Mouse (Mus musculus) lung, adult 2 months (tissue): ENCODE results near the gene Abcc2. TPM values are rescaled to one million over a fixed set of nuclear protein-coding genes. Genes with fewer than 3 reads are reported as not detected.
A peak's percentile ranks its signal among the peaks of the same experiment; 100 is the strongest.

Experiments
- DNase-seq: peaks from one replicate; pipeline ENCODE4 v3.0.0; 2022
- H3K4me1 ChIP-seq: fragments of 200-500 bp; 2 replicates; pipeline ENCODE4 v1.6.1; 2011; ENCODE audit warnings: low read length; ENCODE audit not compliant: control insufficient read depth, insufficient read depth
- H3K4me3 ChIP-seq: fragments of 200-500 bp; replicated peaks from 2 replicates; pipeline ENCODE3; 2011; ENCODE audit warnings: low read depth, mild to moderate bottlenecking, control low read depth, low read length; ENCODE audit errors: extremely low read depth
- CTCF ChIP-seq: fragments of 200-500 bp; IDR thresholded peaks from 2 replicates; pipeline ENCODE4 v1.5.1; 2011; ENCODE audit warnings: mild to moderate bottlenecking, low read length, control low read depth; ENCODE audit not compliant: insufficient read depth
- POLR2A ChIP-seq: fragments of 200-500 bp; IDR thresholded peaks from 2 replicates; pipeline ENCODE4 v1.6.1; 2011; ENCODE audit warnings: low read depth, mild to moderate bottlenecking, control low read depth, low read length, borderline replicate concordance; ENCODE audit errors: extremely low read depth
- WGBS: fragments of 180-500 bp; shearing (Covaris S2); methylation state at CpG from one replicate; pipeline ENCODE4 v1.1.7; 2018; 5-methylcytosine and 5-hydroxymethylcytosine counted together
- polyA plus RNA-seq: library from polyadenylated mRNA; depleted of rRNA; stranded (reverse); fragments of >200 nt; gene quantifications from 2 replicates; pipeline ENCODE4 v1.2.3, GENCODE M21; 2012

Gene Abcc2
- polyA plus RNA-seq, 1 experiment, result 0.13 TPM

DNA sequence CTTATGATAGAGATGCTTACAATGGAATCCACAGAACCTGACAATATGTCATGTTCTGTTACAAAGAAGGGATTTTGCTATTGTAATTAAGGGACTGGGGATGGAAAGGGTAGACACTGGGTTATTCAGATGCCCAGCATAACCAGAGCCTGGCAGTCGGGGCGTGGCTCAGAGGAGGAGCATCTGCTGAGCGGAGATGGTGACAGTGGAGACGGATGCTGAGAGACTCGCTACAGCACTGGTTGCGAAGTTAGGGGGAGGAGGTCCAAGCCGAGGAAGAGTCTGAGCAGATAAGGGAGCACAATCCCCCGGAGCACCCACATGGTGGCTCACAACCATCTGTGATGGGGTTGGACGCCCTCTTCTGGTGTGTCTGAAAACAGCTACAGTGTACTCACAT lies 61.2 kb downstream of the Abcc2 start:
- Histone ChIP-seq H3K4me3 (no peak overlapping the region), H3K4me1 (no peaks in the 10 kb centered on the region)
- no peak for DNase-seq
- WGBS, result 76% methylated on average over 9 of the region's 9 CpGs
- no peak for TF ChIP-seq CTCF
- TF ChIP-seq POLR2A, result no peak

DNA sequence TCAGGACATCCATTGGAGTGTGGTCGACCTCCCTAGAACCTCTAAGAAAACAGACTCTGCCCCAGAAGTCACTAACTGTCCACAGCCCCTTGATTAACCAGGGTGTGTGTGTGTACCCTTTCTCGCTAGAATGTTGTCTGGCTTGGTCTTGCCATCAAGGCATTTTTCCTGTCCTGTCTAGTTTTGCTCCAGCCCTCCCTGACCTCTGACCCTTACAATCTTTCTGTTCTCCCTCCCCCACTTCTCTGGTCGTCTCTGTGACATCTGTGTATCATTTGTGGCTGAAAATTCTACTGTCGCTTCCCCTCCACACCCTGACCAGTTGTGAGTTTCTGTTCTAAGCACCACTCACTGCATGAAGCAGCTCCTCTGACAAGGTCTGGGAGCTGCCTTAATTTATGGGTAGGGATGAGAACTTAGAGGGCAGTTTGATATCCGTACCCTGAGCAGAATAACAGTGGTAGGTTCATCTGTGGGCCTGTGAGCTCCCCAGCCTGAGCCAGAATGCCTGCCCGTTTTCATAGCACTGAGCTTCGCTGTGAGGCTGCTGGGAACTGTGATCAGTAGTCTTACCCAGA lies 63.4 kb downstream of the Abcc2 start:
- 63% methylated on average over 7 of the region's 7 CpGs for WGBS
- Histone ChIP-seq H3K4me3 (no peak overlapping the region), H3K4me1 (no peaks in the 10 kb centered on the region)
- TF ChIP-seq POLR2A (no peak), CTCF (no peak)
- no peak for DNase-seq

GRCm38 (mm10) chr19:43847056-43847455 lies 65.1 kb downstream of the Abcc2 start:
- WGBS, result 80% methylated on average over 15 of the region's 15 CpGs
- DNase-seq, result no peak
- TF ChIP-seq POLR2A (no peak), CTCF (no peak)

GRCm38 (mm10) chr19:43847966-43848365 lies 66.0 kb downstream of the Abcc2 start:
- Histone ChIP-seq H3K4me1 (no peaks in the 10 kb centered on the region), H3K4me3 (no peak overlapping the region)
- no peak for TF ChIP-seq POLR2A
- no peak for TF ChIP-seq CTCF
- 95% methylated on average over 15 of the region's 15 CpGs for WGBS
- DNase-seq, result no peak

More at GRCm38 (mm10) chr19:43847056-43847455, 65.1 kb downstream of the Abcc2 start:
- H3K4me1 ChIP-seq, result no peaks in the 10 kb centered on the region
- no peak overlapping the region for H3K4me3 ChIP-seq

- no peak for DNase-seq
- TF ChIP-seq POLR2A, result no peak
- TF ChIP-seq CTCF, result no peak
- Histone ChIP-seq H3K4me1 (no peaks in the 10 kb centered on the region), H3K4me3 (no peak overlapping the region)
- 91% methylated on average over 11 of the region's 11 CpGs for WGBS
Observed at GRCm38 (mm10) chr19:43850026-43850425, 68.0 kb downstream of the Abcc2 start.

GRCm38 (mm10) chr19:43851996-43852630 lies 70.1 kb downstream of the Abcc2 start:
- TF ChIP-seq POLR2A (no peak), CTCF (no peak)
- Histone ChIP-seq H3K4me1 (no peaks in the 10 kb centered on the region), H3K4me3 (no peak overlapping the region)
- DNase-seq, result no peak
- 79% methylated on average over 21 of the region's 21 CpGs for WGBS

DNA sequence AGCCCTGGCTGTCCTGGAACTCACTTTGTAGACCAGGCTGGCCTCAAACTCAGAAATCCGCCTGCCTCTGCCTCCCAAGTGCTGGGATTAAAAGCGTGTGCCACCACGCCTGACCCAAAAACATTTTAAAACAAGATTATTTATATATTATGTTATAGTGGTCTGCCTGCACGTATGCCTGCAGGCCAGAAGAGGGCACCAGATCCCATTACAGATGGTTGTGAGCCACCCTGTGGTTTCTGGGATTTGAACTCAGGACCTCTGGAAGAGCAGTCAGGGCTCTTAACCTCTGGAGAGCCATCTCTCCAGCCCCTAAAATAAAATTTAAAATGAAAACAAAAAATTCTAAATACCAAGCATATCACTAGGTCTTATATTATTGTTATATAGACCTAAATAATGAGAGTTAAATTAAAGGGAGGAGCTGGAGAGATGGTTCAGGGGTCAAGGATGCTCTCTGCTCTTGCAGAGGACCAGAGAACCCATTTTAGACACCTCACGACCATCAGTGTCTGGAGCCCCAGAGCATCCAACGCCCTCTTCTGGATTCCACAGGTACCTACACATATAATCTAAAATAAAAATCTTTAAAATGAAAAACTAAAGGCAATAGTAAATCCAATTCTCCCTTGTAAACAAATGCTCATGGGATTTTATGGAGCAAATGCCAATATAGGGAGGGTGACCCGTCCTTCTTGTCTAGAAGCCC lies 71.0 kb downstream of the Abcc2 start:
- H3K4me1 ChIP-seq, result no peaks in the 10 kb centered on the region
- TF ChIP-seq POLR2A (no peak), CTCF (peak; percentile 36; the same call in 1 of the 2 replicates)
- DNase-seq, result no peak
- 69% methylated on average over 7 of the region's 7 CpGs for WGBS
- no peak overlapping the region for H3K4me3 ChIP-seq

DNA sequence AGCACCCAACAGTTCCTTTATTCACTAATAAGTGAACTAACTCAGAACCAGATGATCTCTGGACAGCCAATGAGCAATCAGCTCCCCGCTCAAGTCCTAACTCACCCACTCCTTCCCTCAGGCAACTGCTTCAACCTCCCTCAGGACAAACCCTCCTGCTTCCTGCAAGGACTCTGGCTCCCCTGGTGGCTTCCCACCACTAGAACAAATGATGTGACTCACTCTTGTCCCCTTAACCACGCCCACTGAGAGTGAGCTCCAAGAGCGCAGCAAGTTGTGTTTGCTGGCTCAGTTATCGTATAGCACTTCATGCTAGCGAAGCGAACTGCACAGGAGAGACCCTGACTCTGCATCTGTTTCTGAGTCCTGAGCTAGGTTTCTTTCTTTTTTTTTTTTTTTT lies 75.4 kb downstream of the Abcc2 start:
- 70% methylated on average over 6 of the region's 6 CpGs for WGBS
- Histone ChIP-seq H3K4me3 (no peak overlapping the region), H3K4me1 (no peaks in the 10 kb centered on the region)
- TF ChIP-seq CTCF, result no peak
- no peak for TF ChIP-seq POLR2A
- no peak for DNase-seq

DNA sequence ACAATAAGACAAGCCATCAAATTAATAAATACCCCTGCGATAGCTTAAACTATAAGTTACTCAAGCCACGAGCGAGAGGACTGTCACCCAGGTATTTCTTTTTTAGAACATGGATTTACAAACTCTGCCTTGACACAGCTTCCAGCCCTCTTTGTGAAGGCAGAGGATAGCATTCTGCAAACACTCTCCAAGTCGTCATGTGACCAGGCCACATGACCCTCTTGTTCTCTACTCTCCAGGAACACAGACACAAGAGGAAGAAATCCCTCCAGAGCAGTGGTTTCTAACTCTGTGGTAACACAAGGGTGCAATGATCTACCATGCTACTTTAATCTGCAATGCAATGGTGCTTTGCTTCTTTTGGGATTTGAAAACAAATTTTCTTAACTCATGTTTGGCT lies 88.4 kb downstream of the Abcc2 start:
- 95% methylated on average over 4 of the region's 4 CpGs for WGBS
- no peak for DNase-seq
- no peak for TF ChIP-seq CTCF
- TF ChIP-seq POLR2A, result no peak
- no peak overlapping the region for H3K4me3 ChIP-seq
- peaks cover 3% of the 10 kb centered on the region for H3K4me1 ChIP-seq

DNA sequence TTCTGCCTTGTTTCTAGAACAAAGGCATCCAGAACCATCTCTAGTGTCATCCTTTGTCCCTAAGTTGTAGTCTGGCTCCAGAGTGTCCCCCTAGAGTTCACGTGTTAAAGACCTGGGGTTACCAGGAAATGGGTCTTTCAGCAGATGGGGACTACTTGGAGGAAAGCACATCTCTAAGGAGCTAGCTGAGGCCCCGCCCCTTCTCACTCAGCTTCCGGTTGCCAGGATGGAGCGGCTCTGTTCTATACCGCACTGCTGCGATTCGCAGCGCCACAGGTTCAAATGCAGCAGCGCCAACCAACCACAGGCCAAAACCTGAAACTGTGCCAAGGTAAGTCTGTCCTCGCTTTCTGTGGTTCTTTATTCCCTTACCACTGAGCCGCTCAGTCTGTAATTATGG lies 92.4 kb downstream of the Abcc2 start:
- 93% methylated on average over 11 of the region's 11 CpGs for WGBS
- TF ChIP-seq POLR2A (no peak), CTCF (no peak)
- no peak for DNase-seq
- Histone ChIP-seq H3K4me3 (no peak overlapping the region), H3K4me1 (peaks cover 10% of the 10 kb centered on the region)
